Mouse (Mus musculus): ENCODE results near the gene Sds. TPM values are rescaled to one million over a fixed set of nuclear protein-coding genes. Genes with fewer than 3 reads are reported as not detected.

The Sds gene
- polyA plus RNA-seq, 1 experiment from 2014 or later, result not detected

DNA sequence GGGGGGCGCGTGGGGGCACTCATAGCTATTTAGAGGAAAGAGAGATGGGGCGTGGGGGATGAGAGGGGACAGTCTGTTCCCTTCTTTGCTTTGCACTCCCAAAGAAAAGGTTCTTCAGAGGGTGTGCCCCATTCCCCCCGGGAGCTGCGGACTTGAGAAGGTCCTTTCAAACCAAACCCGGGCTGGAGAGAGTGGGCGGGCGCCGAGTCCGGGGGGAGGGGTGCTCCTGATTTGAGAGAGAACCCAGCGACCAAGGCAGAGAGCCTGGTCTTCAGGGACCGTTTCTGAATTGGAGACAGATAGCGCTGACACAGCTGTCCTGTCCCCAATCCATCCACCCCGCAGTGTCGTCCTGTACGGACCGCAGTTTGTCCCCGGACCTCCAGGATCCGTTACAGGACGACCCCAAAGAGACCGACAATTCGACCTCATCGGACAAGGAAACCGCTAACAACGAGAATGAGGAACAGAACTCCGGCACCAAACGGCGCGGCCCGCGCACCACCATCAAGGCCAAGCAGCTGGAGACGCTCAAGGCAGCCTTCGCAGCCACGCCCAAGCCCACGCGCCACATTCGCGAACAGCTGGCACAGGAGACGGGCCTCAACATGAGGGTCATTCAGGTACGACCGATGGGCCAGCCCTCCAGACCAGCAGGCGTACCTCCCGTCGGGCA lies 41.2 kb upstream of the Sds start:
- peak overlapping the region; percentile 37 for H3K4me3 ChIP-seq
- no peaks in the 10 kb centered on the region for H3K36me3 ChIP-seq
- peak overlapping the region; percentile 53; the same call in 1 of the 2 replicates for H3K4me2 ChIP-seq (replicated peaks)
- 1% methylated on average over 44 of the region's 44 CpGs for WGBS
- peaks cover 51% of the 10 kb centered on the region for H3K4me1 ChIP-seq
- peaks cover 92% of the 10 kb centered on the region for H3K27me3 ChIP-seq
- no peak for ATAC-seq (replicated peaks)
- no peak overlapping the region for H3K27ac ChIP-seq (replicated peaks)
- H3K9ac ChIP-seq (replicated peaks), result no peak overlapping the region
- H3K9me3 ChIP-seq, result no peaks in the 10 kb centered on the region

DNA sequence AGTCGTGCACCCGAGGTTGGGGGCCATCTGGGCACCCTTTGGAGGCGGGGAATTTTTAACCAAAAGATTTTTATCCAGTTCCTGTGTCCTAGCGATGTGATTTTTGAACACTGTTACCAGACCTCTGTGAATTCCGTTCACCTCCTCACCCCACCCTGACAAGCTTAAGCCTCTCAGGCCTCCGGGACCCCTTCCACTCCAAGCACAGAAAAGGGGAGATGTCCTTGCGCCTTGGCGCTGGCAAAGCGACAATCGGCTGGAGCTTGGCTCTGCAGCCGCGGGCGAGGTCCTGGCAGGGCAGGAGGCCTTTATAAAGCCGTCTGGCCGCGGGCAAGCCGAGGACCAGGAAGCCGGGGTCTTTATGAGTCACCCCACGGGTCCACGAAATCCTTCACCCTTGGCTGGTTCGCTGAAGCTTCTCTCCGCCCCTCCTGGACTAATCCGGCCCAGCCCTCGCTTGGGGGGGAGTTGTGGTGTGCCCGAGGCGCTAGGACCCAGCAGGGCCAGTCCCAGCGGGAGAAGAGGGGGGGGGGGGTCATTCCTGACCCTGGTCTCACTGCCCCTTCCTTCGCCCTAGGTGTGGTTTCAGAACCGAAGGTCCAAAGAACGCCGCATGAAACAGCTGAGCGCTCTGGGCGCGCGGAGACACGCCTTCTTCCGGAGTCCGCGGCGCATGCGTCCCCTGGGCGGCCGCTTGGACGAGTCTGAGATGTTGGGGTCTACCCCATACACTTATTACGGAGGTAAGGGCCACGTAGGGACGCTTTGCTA lies 40.4 kb upstream of the Sds start:
- H3K9me3 ChIP-seq, result no peaks in the 10 kb centered on the region
- H3K4me1 ChIP-seq, result peaks cover 54% of the 10 kb centered on the region
- H3K36me3 ChIP-seq, result no peaks in the 10 kb centered on the region
- no peak overlapping the region for H3K9ac ChIP-seq (replicated peaks)
- peak overlapping the region; percentile 53 for H3K4me2 ChIP-seq (replicated peaks)
- peak overlapping the region; percentile 37 for H3K4me3 ChIP-seq
- no peak for ATAC-seq (replicated peaks)
- 1% methylated on average over 47 of the region's 47 CpGs for WGBS
- no peak overlapping the region for H3K27ac ChIP-seq (replicated peaks)
- peaks cover 89% of the 10 kb centered on the region for H3K27me3 ChIP-seq

DNA sequence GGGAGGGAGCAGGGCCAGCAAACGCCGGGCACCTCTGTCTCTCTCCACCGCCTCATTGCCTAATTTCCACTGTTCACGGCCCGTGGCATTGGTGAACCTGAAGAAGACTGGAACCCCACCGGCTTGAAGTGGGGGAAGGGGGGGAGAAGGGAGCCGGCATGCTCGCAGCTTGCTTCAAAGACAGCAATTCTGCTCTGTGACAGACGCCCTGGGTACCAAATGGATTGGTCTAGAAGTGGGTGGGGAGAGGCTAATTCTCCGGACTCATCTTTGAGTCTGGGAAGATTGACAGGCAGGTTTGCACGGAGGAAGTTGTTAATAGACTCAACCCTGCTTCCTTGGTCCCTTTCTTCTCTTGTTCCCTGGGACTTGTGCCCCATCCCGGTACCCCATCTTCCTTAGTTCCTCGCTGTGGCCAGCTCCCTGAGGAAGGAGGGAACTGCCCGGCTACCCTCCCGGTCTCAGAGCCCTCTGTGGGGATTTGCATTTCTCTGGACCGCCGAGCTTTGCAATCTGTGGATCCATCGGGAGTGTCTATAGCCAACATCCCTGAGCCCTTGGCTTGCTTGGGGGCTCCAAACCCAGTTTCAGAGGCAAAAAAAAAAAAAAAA lies 39.3 kb upstream of the Sds start:
- H3K27me3 ChIP-seq, result peaks cover 78% of the 10 kb centered on the region
- H3K36me3 ChIP-seq, result no peaks in the 10 kb centered on the region
- H3K4me3 ChIP-seq, result no peak overlapping the region
- H3K9me3 ChIP-seq, result no peaks in the 10 kb centered on the region
- ATAC-seq (replicated peaks), result no peak
- WGBS, result 1% methylated on average over 18 of the region's 18 CpGs
- H3K4me1 ChIP-seq, result peaks cover 47% of the 10 kb centered on the region
- no peak overlapping the region for H3K4me2 ChIP-seq (replicated peaks)
- no peak overlapping the region; the same call in 1 of the 2 replicates for H3K27ac ChIP-seq (replicated peaks)
- no peak overlapping the region for H3K9ac ChIP-seq (replicated peaks)

DNA sequence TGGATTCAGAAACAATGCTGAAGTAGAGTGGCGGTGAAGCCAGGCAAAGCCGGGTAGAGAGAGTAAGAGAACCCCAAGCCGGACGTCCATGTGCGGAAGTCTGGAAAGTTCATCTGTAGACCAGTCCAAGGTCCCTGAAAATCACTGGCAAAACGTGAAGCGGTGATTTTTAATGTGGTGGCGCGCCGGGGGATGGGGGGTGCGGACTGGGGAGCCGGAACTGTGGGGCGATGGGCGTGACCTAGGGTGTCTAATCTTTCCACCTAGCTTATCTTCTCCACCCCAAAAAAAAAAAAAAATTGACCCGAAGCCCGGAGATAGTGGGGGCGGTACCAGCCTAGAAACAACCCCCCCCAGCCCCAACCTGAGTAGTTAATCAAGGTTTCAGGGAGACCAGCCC lies 38.8 kb upstream of the Sds start:
- H3K36me3 ChIP-seq, result no peaks in the 10 kb centered on the region
- no peaks in the 10 kb centered on the region for H3K9me3 ChIP-seq
- WGBS, result under 1% methylated on average over 17 of the region's 17 CpGs
- H3K27ac ChIP-seq (replicated peaks), result peak overlapping the region; percentile 38; the same call in 1 of the 2 replicates
- peaks cover 73% of the 10 kb centered on the region for H3K27me3 ChIP-seq
- peak overlapping the region; percentile 23 for H3K4me2 ChIP-seq (replicated peaks)
- ATAC-seq (replicated peaks), result no peak
- peaks cover 43% of the 10 kb centered on the region for H3K4me1 ChIP-seq
- H3K4me3 ChIP-seq, result peak overlapping the region; percentile 22
- H3K9ac ChIP-seq (replicated peaks), result no peak overlapping the region

DNA sequence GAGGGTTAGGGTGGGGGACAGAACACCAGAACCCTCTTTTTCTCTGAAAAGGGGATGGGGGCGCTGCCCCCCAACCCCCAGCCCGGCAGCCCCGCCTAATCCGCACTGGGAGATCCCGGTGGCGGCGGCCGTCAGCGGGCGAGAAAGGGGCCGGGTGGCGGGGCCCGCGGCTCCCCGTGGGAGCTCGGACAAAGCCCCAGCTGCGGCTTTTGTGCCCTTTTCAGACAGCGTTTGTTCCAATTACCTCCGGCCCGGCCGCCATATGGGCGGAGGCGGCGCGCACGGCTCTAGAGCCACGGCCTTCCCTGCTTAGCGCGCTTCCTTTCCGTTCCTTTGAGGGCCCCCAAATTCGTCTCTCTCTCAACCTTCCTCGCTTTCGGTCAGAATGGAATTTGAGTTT lies 38.3 kb upstream of the Sds start:
- H3K36me3 ChIP-seq, result no peaks in the 10 kb centered on the region
- H3K4me1 ChIP-seq, result peaks cover 43% of the 10 kb centered on the region
- no peak for ATAC-seq (replicated peaks)
- peak overlapping the region; percentile 22 for H3K4me3 ChIP-seq
- H3K27me3 ChIP-seq, result peaks cover 70% of the 10 kb centered on the region
- peak overlapping the region; percentile 23 for H3K4me2 ChIP-seq (replicated peaks)
- 1% methylated on average over 33 of the region's 33 CpGs for WGBS
- H3K9me3 ChIP-seq, result no peaks in the 10 kb centered on the region
- no peak overlapping the region for H3K9ac ChIP-seq (replicated peaks)
- H3K27ac ChIP-seq (replicated peaks), result peak overlapping the region; percentile 38; the same call in 1 of the 2 replicates

DNA sequence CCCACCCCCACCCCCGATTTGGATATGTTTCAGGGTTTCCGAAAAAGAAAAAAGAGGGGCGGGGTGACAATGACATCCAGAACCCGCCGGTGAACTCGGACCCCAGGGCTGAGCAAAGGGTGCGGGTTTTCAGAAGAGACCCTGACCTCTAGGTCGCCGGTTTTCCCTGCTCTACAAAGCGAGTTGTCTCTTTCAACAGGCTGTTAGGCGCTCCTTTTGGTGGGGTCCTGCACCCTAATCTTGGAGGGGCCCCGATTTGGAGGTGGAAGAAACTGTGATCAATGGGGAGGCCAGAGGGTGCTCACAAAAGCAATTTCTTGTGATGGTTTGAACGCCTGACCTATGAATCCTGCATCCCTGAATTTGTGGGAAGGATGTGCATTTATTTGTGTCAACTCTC lies 37.9 kb upstream of the Sds start:
- no peak overlapping the region for H3K9ac ChIP-seq (replicated peaks)
- no peak overlapping the region for H3K4me2 ChIP-seq (replicated peaks)
- 0 out of 2 replicates have a peak overlapping the region, but pooled peaks have one; percentile 22 for H3K4me3 ChIP-seq
- 5% methylated on average over 13 of the region's 13 CpGs for WGBS
- H3K4me1 ChIP-seq, result peaks cover 43% of the 10 kb centered on the region
- peaks cover 66% of the 10 kb centered on the region for H3K27me3 ChIP-seq
- H3K9me3 ChIP-seq, result no peaks in the 10 kb centered on the region
- no peak overlapping the region for H3K27ac ChIP-seq (replicated peaks)
- H3K36me3 ChIP-seq, result no peaks in the 10 kb centered on the region
- no peak for ATAC-seq (replicated peaks)

DNA sequence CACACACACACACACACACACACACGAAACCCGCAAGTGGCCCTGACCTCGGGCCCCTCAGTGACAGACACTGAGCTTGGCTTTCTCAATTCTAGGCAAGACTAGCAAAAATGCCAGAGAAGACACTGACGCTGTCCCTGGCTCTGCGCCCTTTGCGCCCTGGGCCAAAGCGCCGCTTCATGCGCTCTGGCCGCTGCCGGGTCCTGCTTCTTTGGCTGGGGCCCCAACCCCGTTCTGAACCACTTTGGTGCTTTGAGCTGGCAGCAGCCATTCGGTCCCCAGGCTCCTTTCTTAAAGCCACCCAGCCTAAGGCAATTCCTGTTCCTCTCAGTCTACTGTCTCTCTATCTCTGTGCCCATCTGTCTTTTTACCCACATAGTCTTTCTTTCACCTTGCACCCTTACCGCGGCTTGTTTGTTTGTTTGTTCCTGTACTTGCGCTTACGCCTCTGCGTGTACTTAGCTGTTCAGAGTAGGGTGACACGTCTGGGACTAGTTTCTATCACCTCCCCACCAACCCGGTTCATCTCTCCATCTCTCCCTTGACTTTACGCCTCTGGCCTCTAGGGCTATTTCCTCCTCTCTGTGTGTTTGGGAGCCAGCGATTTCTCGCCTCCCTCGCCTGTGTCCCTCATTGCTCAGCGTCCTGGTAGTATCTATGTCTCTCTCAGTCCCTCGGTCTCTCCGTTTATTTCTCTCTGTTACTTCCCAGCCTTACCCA lies 37.2 kb upstream of the Sds start:
- WGBS, result 23% methylated on average over 27 of the region's 27 CpGs
- Histone ChIP-seq H3K4me3 (peak overlapping the region; percentile 8; the same call in 1 of the 2 replicates), H3K27me3 (peaks cover 59% of the 10 kb centered on the region), H3K36me3 (no peaks in the 10 kb centered on the region), H3K9ac (replicated peaks) (0 out of 2 replicates have a peak overlapping the region, but pooled peaks have one; percentile 19), H3K27ac (replicated peaks) (no peak overlapping the region), H3K4me1 (peaks cover 43% of the 10 kb centered on the region), H3K9me3 (no peaks in the 10 kb centered on the region), H3K4me2 (replicated peaks) (peak overlapping the region; percentile 41)
- ATAC-seq (replicated peaks), result no peak

DNA sequence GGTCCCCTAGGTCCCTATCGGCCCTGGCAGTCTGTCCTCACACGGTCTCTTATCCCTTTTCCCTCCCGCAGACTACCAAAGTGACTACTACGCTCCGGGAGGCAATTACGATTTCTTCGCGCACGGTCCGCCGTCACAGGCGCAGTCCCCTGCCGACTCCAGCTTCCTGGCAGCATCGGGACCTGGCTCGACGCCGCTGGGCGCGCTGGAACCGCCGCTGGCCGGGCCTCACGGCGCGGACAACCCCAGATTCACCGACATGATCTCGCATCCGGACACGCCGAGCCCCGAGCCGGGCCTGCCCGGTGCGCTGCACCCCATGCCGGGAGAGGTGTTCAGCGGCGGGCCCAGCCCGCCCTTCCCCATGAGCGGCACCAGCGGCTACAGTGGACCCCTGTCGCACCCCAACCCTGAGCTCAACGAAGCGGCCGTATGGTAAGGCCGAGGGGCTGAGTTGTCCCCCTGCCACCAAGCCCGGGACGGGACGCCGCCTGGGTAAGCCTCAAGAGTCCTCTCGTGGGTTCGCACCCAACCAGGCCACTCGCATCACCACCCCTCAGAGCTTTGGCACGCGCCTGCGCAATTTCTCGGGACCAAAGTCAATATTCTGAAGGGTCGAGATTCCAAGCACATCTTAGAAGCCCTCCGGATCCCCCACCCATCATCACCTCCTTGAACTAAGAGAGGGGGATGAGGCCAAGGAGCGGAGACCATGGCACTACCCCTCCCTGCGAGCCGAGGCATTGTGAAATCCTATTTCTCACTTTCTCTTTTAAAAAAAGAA lies 36.2 kb upstream of the Sds start:
- peak overlapping the region; percentile 41 for H3K4me2 ChIP-seq (replicated peaks)
- peaks cover 43% of the 10 kb centered on the region for H3K4me1 ChIP-seq
- 13% methylated on average over 61 of the region's 61 CpGs for WGBS
- H3K9me3 ChIP-seq, result no peaks in the 10 kb centered on the region
- H3K9ac ChIP-seq (replicated peaks), result peak overlapping the region; percentile 19; the same call in 1 of the 2 replicates
- H3K27ac ChIP-seq (replicated peaks), result no peak overlapping the region
- peak overlapping the region; percentile 26 for H3K4me3 ChIP-seq
- no peak; the same call in 1 of the 2 replicates for ATAC-seq (replicated peaks)
- peaks cover 50% of the 10 kb centered on the region for H3K27me3 ChIP-seq
- H3K36me3 ChIP-seq, result no peaks in the 10 kb centered on the region

DNA sequence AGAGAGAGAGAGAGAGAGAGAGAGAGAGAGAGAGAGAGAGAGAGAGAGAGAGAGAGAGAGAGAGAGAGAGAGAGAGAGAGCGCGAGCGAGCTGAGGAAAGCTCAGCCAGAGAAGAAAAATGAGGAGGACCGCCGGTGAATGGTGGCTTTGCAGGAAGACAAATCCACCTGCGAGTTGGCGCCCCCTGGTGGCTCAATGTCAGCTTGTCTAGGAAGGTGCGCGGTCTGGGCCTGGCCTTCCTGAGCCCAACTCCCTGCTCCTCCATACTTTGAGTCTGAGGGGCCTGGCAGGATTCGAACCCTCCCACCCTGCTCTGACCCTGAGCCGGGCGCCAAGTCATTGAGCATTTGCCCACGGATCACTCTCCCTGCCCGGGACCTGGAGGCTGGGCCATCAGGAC lies 35.6 kb upstream of the Sds start:
- 9% methylated on average over 12 of the region's 14 CpGs for WGBS
- ATAC-seq (replicated peaks), result peak; percentile 62
- Histone ChIP-seq H3K9ac (replicated peaks) (no peak overlapping the region), H3K4me2 (replicated peaks) (peak overlapping the region; percentile 41), H3K36me3 (no peaks in the 10 kb centered on the region), H3K9me3 (no peaks in the 10 kb centered on the region), H3K27ac (replicated peaks) (no peak overlapping the region), H3K4me3 (no peak overlapping the region), H3K4me1 (peaks cover 36% of the 10 kb centered on the region), H3K27me3 (peaks cover 43% of the 10 kb centered on the region)

DNA sequence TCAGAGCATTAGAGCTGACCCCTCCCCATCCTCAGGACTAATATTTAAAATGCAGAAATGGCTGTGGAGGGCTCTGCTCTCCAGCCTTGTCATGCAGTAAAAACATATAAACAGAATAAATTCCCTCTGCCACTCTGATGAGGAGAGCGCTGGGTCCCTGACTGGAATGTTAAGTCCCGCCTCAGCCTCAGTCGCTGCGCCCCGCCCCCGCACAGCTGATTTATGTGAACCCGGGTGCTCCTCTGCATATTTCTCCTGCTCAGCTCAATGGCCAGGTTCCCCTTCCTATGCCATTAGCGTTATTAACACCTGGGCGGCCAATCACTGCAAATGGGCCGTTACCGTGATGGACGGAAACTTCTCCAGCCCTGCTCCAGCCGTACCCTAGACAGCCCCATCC lies 29.0 kb upstream of the Sds start:
- Histone ChIP-seq H3K36me3 (no peaks in the 10 kb centered on the region), H3K27ac (replicated peaks) (no peak overlapping the region), H3K9me3 (no peaks in the 10 kb centered on the region), H3K4me1 (no peaks in the 10 kb centered on the region), H3K9ac (replicated peaks) (no peak overlapping the region), H3K27me3 (no peaks in the 10 kb centered on the region), H3K4me2 (replicated peaks) (no peak overlapping the region), H3K4me3 (no peak overlapping the region)
- no peak for ATAC-seq (replicated peaks)
- 58% methylated on average over 13 of the region's 13 CpGs for WGBS

DNA sequence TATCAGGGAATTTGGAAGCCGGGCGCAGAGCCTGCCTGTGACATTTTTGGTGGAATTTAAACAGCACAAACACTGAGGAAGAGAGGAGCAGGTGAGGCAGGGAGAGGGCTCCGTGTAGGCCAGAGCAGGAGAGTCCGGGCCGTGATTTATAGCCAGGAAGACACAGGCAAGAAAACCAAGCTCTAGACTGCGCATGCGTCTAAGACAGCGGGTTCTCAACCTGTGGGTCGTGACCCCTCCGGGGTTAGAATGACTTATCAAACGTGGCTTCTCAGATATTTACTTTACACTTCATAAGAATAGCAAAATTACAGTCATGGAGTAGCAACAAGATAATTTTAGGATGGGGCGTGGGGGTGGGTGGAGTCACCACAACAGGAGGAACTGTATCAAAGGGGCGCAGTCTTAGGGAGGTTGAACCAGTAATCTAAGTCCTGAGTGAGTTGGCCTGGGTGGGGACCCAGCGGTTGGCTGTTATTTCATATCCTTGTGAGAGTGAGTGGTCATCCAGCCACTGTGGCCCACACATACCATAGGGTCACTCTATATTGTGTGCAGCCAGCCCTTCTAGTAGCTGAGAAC lies 21.5 kb upstream of the Sds start:
- Histone ChIP-seq H3K4me2 (replicated peaks) (no peak overlapping the region), H3K27ac (replicated peaks) (no peak overlapping the region), H3K4me1 (no peaks in the 10 kb centered on the region), H3K4me3 (no peak overlapping the region), H3K27me3 (no peaks in the 10 kb centered on the region), H3K9ac (replicated peaks) (no peak overlapping the region), H3K36me3 (no peaks in the 10 kb centered on the region), H3K9me3 (no peaks in the 10 kb centered on the region)
- 77% methylated on average over 14 of the region's 14 CpGs for WGBS
- ATAC-seq (replicated peaks), result no peak
